Mouse (Mus musculus) E14TG2a.4 (cell line): Measurements from ENCODE around the gene Map3k11.

ENCODE experiments used
- H3K27me3 ChIP-seq: 2 replicates; pipeline ENCODE4 v1.6.1; 2014; ENCODE audit warnings: low read length, control low read depth; ENCODE audit not compliant: insufficient read depth
- H3K36me3 ChIP-seq: 2 replicates; pipeline ENCODE4 v1.6.1; 2014; ENCODE audit warnings: low read length, control low read depth; ENCODE audit not compliant: insufficient read depth
- H3K4me1 ChIP-seq: replicated peaks from 2 replicates; pipeline ENCODE4 v1.6.1; 2014; ENCODE audit warnings: low read depth, low read length, control low read depth
- H3K4me3 ChIP-seq: replicated peaks from 2 replicates; pipeline ENCODE4 v1.5.1; 2014; ENCODE audit warnings: mild to moderate bottlenecking, low read length
- H3K9me3 ChIP-seq: 2 replicates; pipeline ENCODE4 v1.6.1; 2014; ENCODE audit warnings: low read length, control low read depth
- CTCF ChIP-seq: conservative IDR thresholded peaks from 2 replicates; pipeline ENCODE4 v1.5.1; 2014; ENCODE audit warnings: low read length
- NANOG ChIP-seq: IDR thresholded peaks from 2 replicates; pipeline ENCODE4 v1.6.1; 2014; ENCODE audit warnings: borderline replicate concordance, low read length, mixed read lengths
- POU5F1 ChIP-seq: IDR thresholded peaks from 2 replicates; pipeline ENCODE4 v1.6.1; 2014; ENCODE audit warnings: low read length, borderline replicate concordance

Gene Map3k11

GRCm38 (mm10) chr19:5649298-5649741 is 39.2 kb upstream of the Map3k11 start:
- Histone ChIP-seq H3K27me3 (peaks cover 7% of the 10 kb centered on the region), H3K36me3 (peaks cover 50% of the 10 kb centered on the region), H3K4me1 (peaks cover 65% of the 10 kb centered on the region), H3K4me3 (peak overlapping the region; percentile 66), H3K9me3 (no peaks in the 10 kb centered on the region)
- TF ChIP-seq POU5F1 (no peak), CTCF (no peak), NANOG (no peak)

- peak overlapping the region; percentile 24; the same call in 1 of the 2 replicates for H3K4me3 ChIP-seq
- TF ChIP-seq POU5F1, result no peak
- TF ChIP-seq CTCF, result no peak
- no peak for TF ChIP-seq NANOG
Observed at GRCm38 (mm10) chr19:5651502-5652274, 36.9 kb upstream of the Map3k11 start.

GRCm38 (mm10) chr19:5652570-5652969 is 36.0 kb upstream of the Map3k11 start:
- Histone ChIP-seq H3K4me3 (no peak overlapping the region), H3K9me3 (no peaks in the 10 kb centered on the region), H3K4me1 (peaks cover 73% of the 10 kb centered on the region), H3K36me3 (peaks cover 30% of the 10 kb centered on the region), H3K27me3 (peaks cover 34% of the 10 kb centered on the region)
- TF ChIP-seq CTCF, result no peak
- no peak for TF ChIP-seq NANOG
- TF ChIP-seq POU5F1, result no peak

More at GRCm38 (mm10) chr19:5651502-5652274, 36.9 kb upstream of the Map3k11 start:
- no peaks in the 10 kb centered on the region for H3K9me3 ChIP-seq
- H3K27me3 ChIP-seq, result peaks cover 31% of the 10 kb centered on the region
- H3K36me3 ChIP-seq, result peaks cover 34% of the 10 kb centered on the region
- peaks cover 82% of the 10 kb centered on the region for H3K4me1 ChIP-seq

- H3K4me1 ChIP-seq, result peaks cover 61% of the 10 kb centered on the region
- H3K4me3 ChIP-seq, result peak overlapping the region; percentile 83
- no peaks in the 10 kb centered on the region for H3K9me3 ChIP-seq
- H3K27me3 ChIP-seq, result peaks cover 36% of the 10 kb centered on the region
- peaks cover 31% of the 10 kb centered on the region for H3K36me3 ChIP-seq
- no peak for TF ChIP-seq POU5F1
- no peak for TF ChIP-seq NANOG
- no peak for TF ChIP-seq CTCF
Observed at GRCm38 (mm10) chr19:5653969-5654719, 34.4 kb upstream of the Map3k11 start.

- Histone ChIP-seq H3K4me3 (peak overlapping the region; percentile 83), H3K36me3 (peaks cover 31% of the 10 kb centered on the region), H3K4me1 (peaks cover 61% of the 10 kb centered on the region), H3K27me3 (peaks cover 42% of the 10 kb centered on the region), H3K9me3 (no peaks in the 10 kb centered on the region)
- TF ChIP-seq CTCF (no peak), POU5F1 (no peak), NANOG (no peak)
Observed at GRCm38 (mm10) chr19:5654720-5655298, 33.7 kb upstream of the Map3k11 start.

- Histone ChIP-seq H3K9me3 (no peaks in the 10 kb centered on the region), H3K4me3 (peak overlapping the region; percentile 73), H3K27me3 (peaks cover 35% of the 10 kb centered on the region), H3K36me3 (peaks cover 33% of the 10 kb centered on the region), H3K4me1 (peaks cover 66% of the 10 kb centered on the region)
- TF ChIP-seq CTCF (no peak), NANOG (no peak), POU5F1 (no peak)
Observed at GRCm38 (mm10) chr19:5660942-5661751, 27.4 kb upstream of the Map3k11 start.

- Histone ChIP-seq H3K27me3 (peaks cover 27% of the 10 kb centered on the region), H3K9me3 (no peaks in the 10 kb centered on the region), H3K4me3 (0 out of 2 replicates have a peak overlapping the region, but pooled peaks have one; percentile 29), H3K4me1 (peaks cover 77% of the 10 kb centered on the region), H3K36me3 (peaks cover 36% of the 10 kb centered on the region)
- TF ChIP-seq NANOG (no peak), CTCF (no peak), POU5F1 (no peak)
Observed at GRCm38 (mm10) chr19:5662310-5662709, 26.2 kb upstream of the Map3k11 start.
